Mouse (Mus musculus) intestine, embryonic 15.5 days (tissue): ENCODE data around the gene Lcmt1. TPM values are rescaled to one million over a fixed set of nuclear protein-coding genes. Genes with fewer than 3 reads are reported as not detected.

ENCODE experiments used
- ATAC-seq: fragments of 200-750 bp; cut with Nextera tagmentation; 2 replicates; pipeline ENCODE4 v1.8.0; 2017; ENCODE audit warnings: moderate TSS enrichment, moderate library complexity
- H3K27ac ChIP-seq: fragments of 300-500 bp; sonication (generic); 2 replicates; pipeline ENCODE4 v1.5.1; 2015; ENCODE audit warnings: mild to moderate bottlenecking, inconsistent platforms
- H3K27me3 ChIP-seq: fragments of 300-500 bp; sonication (generic); replicated peaks from 2 replicates; pipeline ENCODE4 v1.6.1; 2015; ENCODE audit warnings: inconsistent platforms
- H3K36me3 ChIP-seq: fragments of 300-500 bp; sonication (generic); 2 replicates; pipeline ENCODE4 v1.6.1; 2015; ENCODE audit warnings: inconsistent platforms
- H3K4me1 ChIP-seq: fragments of 300-500 bp; sonication (generic); replicated peaks from 2 replicates; pipeline ENCODE4 v1.6.1; 2015; ENCODE audit warnings: inconsistent platforms
- H3K4me2 ChIP-seq: fragments of 300-500 bp; sonication (generic); replicated peaks from 2 replicates; pipeline ENCODE4 v1.6.1; 2015; ENCODE audit warnings: mild to moderate bottlenecking, inconsistent platforms
- H3K4me3 ChIP-seq: fragments of 300-500 bp; sonication (generic); replicated peaks from 2 replicates; pipeline ENCODE4 v1.5.1; 2015; ENCODE audit warnings: inconsistent platforms
- H3K9ac ChIP-seq: fragments of 300-500 bp; sonication (generic); 2 replicates; pipeline ENCODE4 v1.6.1; 2015; ENCODE audit warnings: inconsistent platforms
- H3K9me3 ChIP-seq: fragments of 300-500 bp; sonication (generic); 2 replicates; pipeline ENCODE4 v1.6.1; 2016; ENCODE audit warnings: inconsistent platforms
- WGBS: fragments of 180-500 bp; shearing (Covaris S2); methylation state at CpG from one replicate; pipeline ENCODE4 v1.1.7; 2015; 5-methylcytosine and 5-hydroxymethylcytosine counted together
- polyA plus RNA-seq: library from polyadenylated mRNA; unstranded; fragments of >200 nt; fragmentation: Nextera tagmentation; extraction: Ambion mirVana; gene quantifications from 2 replicates; pipeline ENCODE4 v1.2.1, GENCODE M21; 2015

Gene Lcmt1
- polyA plus RNA-seq, 1 experiment from 2014 or later, result 42.9 TPM

DNA sequence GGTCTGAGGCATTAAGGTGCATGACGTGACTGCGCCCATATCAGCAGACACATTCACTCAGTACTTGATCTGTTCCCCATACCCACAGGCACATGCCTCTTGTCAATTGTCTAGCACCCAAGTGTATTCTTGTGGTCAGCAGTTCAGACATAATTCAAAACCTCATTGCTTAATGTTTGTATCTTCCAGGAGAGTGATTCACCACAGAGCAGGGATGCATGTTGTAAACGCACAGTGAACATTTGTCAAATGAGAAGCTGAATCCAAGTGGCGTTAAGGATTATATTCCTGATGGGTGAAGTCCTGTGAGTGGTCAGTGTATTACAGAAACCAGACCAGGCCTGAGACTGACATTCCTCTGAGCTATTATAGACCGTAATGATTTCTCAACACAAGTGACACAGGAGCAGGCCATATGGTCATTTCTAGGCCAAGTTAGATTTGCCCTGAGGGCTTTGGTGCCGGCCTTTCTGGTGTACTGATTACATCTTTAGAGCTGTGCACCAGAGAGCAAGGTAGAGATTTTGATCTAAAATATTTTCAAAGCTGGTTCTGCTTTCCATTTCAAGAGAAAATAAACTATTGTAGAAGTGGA is 20.2 kb downstream of the Lcmt1 start:
- no peaks in the 10 kb centered on the region for H3K9me3 ChIP-seq
- H3K4me1 ChIP-seq, result 0 out of 2 replicates have a peak, but pooled peaks cover 5% of the 10 kb centered on the region
- H3K27ac ChIP-seq, result no peak overlapping the region
- ATAC-seq, result no peak
- H3K4me2 ChIP-seq, result no peak overlapping the region
- no peaks in the 10 kb centered on the region for H3K36me3 ChIP-seq
- no peaks in the 10 kb centered on the region for H3K27me3 ChIP-seq
- no peak overlapping the region for H3K4me3 ChIP-seq
- no peak overlapping the region for H3K9ac ChIP-seq
- 67% methylated on average over 6 of the region's 6 CpGs for WGBS

DNA sequence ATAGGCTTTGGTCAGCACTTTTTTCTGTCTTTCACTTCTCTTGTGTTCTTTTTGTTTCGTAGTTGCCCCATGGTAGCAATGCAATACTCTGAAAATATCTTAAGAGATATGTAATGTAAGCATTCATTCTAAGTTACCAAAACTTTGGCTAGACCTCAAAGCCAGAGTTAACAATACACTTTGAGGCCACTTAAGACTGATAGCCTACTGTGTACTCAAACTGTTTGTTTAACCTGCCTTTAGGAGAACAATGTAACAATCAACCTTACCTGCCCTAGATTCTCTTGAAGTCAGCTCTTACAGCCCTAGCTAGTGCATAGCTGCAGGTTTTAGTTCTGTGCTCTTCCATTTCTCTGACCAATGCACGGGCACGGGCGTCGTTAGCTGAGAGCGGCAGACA is 24.7 kb downstream of the Lcmt1 start:
- Histone ChIP-seq H3K27ac (peak overlapping the region; percentile 9; the same call in 1 of the 2 replicates), H3K9ac (no peak overlapping the region), H3K9me3 (no peaks in the 10 kb centered on the region), H3K4me3 (no peak overlapping the region), H3K4me1 (0 out of 2 replicates have a peak, but pooled peaks cover 5% of the 10 kb centered on the region), H3K4me2 (no peak overlapping the region), H3K36me3 (no peaks in the 10 kb centered on the region), H3K27me3 (no peaks in the 10 kb centered on the region)
- 67% methylated on average over 6 of the region's 6 CpGs for WGBS
- ATAC-seq, result peak; percentile 9; the same call in 1 of the 2 replicates

DNA sequence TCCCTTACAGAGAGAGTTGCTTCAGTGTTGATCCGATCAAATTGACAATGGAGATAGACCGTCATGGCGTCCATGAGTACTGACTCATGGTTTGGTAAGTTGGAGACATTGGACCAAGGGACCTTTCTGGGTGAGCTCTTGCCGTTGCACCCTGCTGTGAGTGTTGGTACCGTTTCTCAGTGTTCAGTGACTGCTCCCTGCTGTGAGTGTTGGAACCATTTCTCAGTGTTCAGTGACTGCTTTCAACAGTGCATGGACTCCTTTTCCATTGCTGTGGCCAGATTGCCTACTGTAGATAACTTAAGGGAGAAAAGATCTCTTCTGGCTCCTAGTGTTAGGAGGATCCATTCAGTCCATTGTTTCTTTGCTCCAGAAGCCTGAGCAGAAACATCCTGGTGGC is 27.3 kb downstream of the Lcmt1 start:
- ATAC-seq, result no peak
- Histone ChIP-seq H3K4me2 (no peak overlapping the region), H3K36me3 (no peaks in the 10 kb centered on the region), H3K4me1 (0 out of 2 replicates have a peak, but pooled peaks cover 5% of the 10 kb centered on the region), H3K27ac (no peak overlapping the region), H3K9ac (no peak overlapping the region), H3K4me3 (no peak overlapping the region), H3K9me3 (no peaks in the 10 kb centered on the region), H3K27me3 (no peaks in the 10 kb centered on the region)
- WGBS, result 93% methylated on average over 5 of the region's 5 CpGs

DNA sequence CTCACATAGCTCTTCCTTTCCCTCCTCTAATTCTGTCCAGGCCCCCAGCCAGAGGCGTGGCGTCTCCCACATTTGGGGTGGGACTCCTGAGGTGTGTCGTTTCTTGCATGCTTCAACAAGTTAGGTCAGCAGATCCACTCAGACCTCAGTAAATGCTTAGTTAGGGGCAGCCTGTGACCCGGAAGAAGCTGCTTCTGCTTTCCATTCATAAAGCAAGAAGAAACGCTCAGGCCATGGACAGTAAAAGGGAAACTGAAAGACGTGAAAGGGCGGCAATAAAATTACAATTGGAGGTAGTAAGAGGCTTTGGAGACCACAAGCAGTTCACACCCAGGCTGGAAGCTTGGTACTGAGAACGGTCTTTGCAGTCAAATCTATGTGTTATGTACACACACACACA is 27.8 kb downstream of the Lcmt1 start:
- Histone ChIP-seq H3K4me1 (0 out of 2 replicates have a peak, but pooled peaks cover 5% of the 10 kb centered on the region), H3K27ac (no peak overlapping the region), H3K9ac (no peak overlapping the region), H3K9me3 (no peaks in the 10 kb centered on the region), H3K27me3 (no peaks in the 10 kb centered on the region), H3K4me3 (no peak overlapping the region), H3K36me3 (no peaks in the 10 kb centered on the region), H3K4me2 (no peak overlapping the region)
- no peak for ATAC-seq
- 55% methylated on average over 8 of the region's 8 CpGs for WGBS

DNA sequence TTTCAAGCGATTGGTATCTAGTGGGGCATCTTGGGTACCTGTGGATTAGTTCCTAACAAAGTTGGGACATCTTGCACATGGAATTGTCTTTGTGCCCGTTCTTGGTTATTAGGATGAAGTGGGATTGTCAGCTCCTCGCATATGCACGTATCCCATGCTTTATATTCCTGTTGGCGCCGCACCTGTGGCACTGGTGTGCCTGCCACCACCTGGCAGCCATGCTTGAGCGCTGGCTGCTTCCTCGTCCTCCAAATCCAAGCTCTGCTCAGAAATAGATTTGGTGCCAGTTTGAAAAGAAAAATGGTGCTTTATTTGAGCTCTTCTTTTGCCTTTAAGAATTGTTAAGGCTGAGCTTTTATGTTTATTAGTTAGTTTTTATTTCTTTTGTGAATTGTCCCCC is 28.3 kb downstream of the Lcmt1 start:
- H3K36me3 ChIP-seq, result no peaks in the 10 kb centered on the region
- no peaks in the 10 kb centered on the region for H3K9me3 ChIP-seq
- H3K27ac ChIP-seq, result no peak overlapping the region
- H3K4me1 ChIP-seq, result 0 out of 2 replicates have a peak, but pooled peaks cover 5% of the 10 kb centered on the region
- H3K27me3 ChIP-seq, result no peaks in the 10 kb centered on the region
- 93% methylated on average over 8 of the region's 8 CpGs for WGBS
- H3K4me3 ChIP-seq, result no peak overlapping the region
- no peak overlapping the region for H3K9ac ChIP-seq
- H3K4me2 ChIP-seq, result no peak overlapping the region
- no peak for ATAC-seq

DNA sequence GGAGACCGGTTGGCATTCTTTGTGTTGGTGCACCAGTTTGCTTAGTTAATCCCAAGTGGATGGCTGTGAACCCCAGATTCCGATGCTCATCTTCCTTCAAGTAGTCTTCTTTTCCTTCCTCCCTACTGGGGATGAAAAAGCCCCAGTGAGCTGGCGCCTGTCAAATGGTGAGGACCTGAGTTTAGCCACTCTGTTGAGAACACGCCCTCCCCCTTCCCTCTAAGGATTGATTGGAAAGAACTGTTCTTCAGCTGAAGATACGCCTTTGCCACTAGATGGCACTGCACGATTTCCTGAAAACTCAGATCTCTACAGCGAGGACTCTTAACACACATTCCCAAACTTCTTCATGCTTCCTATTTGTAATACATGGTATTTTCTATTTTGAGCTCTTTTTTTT is 29.2 kb downstream of the Lcmt1 start:
- ATAC-seq, result peak; percentile 39
- H3K4me1 ChIP-seq, result 0 out of 2 replicates have a peak, but pooled peaks cover 3% of the 10 kb centered on the region
- WGBS, result 23% methylated on average over 7 of the region's 7 CpGs
- H3K9ac ChIP-seq, result no peak overlapping the region
- H3K9me3 ChIP-seq, result no peaks in the 10 kb centered on the region
- H3K27ac ChIP-seq, result no peak overlapping the region
- no peak overlapping the region for H3K4me2 ChIP-seq
- no peak overlapping the region for H3K4me3 ChIP-seq
- H3K27me3 ChIP-seq, result no peaks in the 10 kb centered on the region
- H3K36me3 ChIP-seq, result no peaks in the 10 kb centered on the region

DNA sequence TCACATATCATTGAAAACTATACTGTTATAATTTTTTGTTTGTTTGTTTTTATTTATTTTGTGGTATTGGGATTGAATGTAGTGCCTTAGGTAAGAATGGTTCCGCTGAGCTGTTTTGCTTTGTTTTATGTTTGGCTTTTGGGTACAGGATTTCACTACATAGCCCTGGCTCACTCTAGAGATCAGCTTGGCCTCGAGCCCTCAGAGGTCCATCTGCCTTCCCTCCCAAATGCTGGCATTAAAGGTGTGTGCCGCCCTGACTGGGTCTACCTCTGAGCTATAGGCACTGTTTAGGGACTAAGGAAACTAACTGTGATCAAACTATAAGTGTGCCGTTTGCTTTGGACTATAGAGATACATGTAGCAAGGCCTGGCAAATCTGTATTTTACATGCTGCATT is 29.7 kb downstream of the Lcmt1 start:
- H3K4me3 ChIP-seq, result no peak overlapping the region
- WGBS, result 81% methylated on average over 4 of the region's 4 CpGs
- H3K36me3 ChIP-seq, result no peaks in the 10 kb centered on the region
- H3K4me1 ChIP-seq, result 0 out of 2 replicates have a peak, but pooled peaks cover 3% of the 10 kb centered on the region
- no peaks in the 10 kb centered on the region for H3K9me3 ChIP-seq
- no peaks in the 10 kb centered on the region for H3K27me3 ChIP-seq
- no peak for ATAC-seq
- no peak overlapping the region for H3K27ac ChIP-seq
- H3K4me2 ChIP-seq, result no peak overlapping the region
- H3K9ac ChIP-seq, result no peak overlapping the region

DNA sequence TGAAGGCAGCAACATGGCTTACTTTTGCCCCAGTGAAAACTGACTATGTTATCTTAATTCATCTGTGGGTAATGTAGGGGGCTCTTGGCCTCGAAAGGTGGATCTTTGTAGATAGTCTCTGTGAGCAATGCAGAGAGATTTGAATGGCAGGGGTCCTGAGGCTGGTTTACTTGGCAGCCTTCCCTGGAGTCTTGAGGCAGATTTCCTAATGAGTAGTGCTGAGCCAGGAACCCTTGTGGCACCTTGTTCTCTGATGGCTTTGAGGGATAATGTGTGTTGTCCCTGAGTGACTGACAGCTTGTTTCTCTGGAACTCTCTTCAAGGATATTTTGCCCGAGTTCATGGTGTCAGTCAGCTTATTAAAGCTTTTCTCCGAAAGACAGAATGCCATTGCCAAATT is 31.5 kb downstream of the Lcmt1 start:
- H3K4me3 ChIP-seq, result no peak overlapping the region
- no peak for ATAC-seq
- H3K27me3 ChIP-seq, result no peaks in the 10 kb centered on the region
- no peaks in the 10 kb centered on the region for H3K4me1 ChIP-seq
- H3K27ac ChIP-seq, result no peak overlapping the region
- no peaks in the 10 kb centered on the region for H3K9me3 ChIP-seq
- H3K4me2 ChIP-seq, result no peak overlapping the region
- no peaks in the 10 kb centered on the region for H3K36me3 ChIP-seq
- 85% methylated on average over 3 of the region's 3 CpGs for WGBS
- no peak overlapping the region for H3K9ac ChIP-seq

DNA sequence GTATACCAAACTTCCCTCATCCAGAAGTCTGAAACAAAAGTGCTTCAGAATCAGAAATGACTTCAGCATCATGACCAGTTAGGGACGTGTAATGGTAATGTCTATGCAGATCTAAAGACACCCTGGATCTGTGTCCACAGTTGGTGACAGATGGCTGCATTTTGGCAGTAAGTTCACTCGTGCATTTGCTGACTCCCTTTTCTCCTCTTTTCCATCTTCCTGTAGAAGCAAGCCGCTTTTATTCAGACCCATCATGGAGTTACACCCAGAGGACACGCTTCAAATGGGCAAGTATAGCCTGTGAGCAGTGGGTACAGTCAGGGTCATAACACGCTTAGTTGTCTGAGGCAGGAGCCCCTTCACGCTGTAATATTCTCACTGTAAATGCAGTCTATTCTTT is 34.6 kb downstream of the Lcmt1 start:
- Histone ChIP-seq H3K27me3 (no peaks in the 10 kb centered on the region), H3K36me3 (no peaks in the 10 kb centered on the region), H3K9me3 (no peaks in the 10 kb centered on the region), H3K4me2 (no peak overlapping the region), H3K27ac (no peak overlapping the region), H3K9ac (no peak overlapping the region), H3K4me1 (no peaks in the 10 kb centered on the region), H3K4me3 (no peak overlapping the region)
- no peak for ATAC-seq
- 91% methylated on average over 6 of the region's 6 CpGs for WGBS

DNA sequence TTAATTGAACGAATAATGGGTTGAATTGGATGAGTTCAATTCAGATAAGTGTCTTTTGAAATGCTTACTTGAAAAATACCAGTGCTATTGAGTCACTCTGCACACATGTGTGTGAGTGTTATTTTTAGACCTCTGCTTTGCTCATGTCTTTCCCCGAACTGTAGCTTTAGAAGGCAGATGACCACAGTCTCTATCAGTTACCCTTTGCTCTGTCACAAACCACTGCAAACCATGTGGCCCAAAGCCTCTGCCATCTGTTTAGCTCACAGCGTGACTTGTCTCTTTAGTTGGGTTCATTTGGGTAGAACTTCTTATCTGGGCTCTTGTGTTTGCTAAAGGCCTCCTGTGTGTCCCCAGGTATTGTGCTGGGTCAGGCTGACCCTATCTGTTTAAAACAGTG is 36.0 kb downstream of the Lcmt1 start:
- H3K36me3 ChIP-seq, result no peaks in the 10 kb centered on the region
- H3K27ac ChIP-seq, result no peak overlapping the region
- no peaks in the 10 kb centered on the region for H3K27me3 ChIP-seq
- H3K4me2 ChIP-seq, result no peak overlapping the region
- H3K9ac ChIP-seq, result no peak overlapping the region
- 66% methylated on average over 3 of the region's 3 CpGs for WGBS
- no peak for ATAC-seq
- H3K4me1 ChIP-seq, result no peaks in the 10 kb centered on the region
- H3K9me3 ChIP-seq, result no peaks in the 10 kb centered on the region
- H3K4me3 ChIP-seq, result no peak overlapping the region

DNA sequence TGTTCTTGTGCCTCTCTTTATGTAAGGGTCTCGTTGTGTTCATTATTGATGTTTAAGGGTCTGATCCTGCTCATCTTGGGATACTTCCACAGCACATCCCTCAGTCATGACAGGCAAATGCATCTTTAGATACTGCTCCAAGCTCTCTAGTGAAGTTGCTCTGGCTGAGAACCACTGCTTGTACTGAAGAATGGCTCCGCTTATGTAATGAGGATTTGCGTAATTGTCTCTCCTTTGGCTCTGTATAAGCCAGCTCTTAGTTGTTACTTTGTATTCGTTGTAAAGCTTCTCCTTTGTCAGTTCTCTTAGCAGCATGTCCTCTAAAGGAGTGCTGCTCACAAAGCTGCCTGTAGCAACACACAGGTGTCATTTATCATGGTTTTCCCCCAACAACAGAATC is 37.4 kb downstream of the Lcmt1 start:
- no peak overlapping the region for H3K4me2 ChIP-seq
- H3K27ac ChIP-seq, result no peak overlapping the region
- no peaks in the 10 kb centered on the region for H3K9me3 ChIP-seq
- 83% methylated on average over 4 of the region's 4 CpGs for WGBS
- H3K4me1 ChIP-seq, result no peaks in the 10 kb centered on the region
- H3K27me3 ChIP-seq, result no peaks in the 10 kb centered on the region
- no peak for ATAC-seq
- no peak overlapping the region for H3K4me3 ChIP-seq
- no peaks in the 10 kb centered on the region for H3K36me3 ChIP-seq
- H3K9ac ChIP-seq, result no peak overlapping the region

DNA sequence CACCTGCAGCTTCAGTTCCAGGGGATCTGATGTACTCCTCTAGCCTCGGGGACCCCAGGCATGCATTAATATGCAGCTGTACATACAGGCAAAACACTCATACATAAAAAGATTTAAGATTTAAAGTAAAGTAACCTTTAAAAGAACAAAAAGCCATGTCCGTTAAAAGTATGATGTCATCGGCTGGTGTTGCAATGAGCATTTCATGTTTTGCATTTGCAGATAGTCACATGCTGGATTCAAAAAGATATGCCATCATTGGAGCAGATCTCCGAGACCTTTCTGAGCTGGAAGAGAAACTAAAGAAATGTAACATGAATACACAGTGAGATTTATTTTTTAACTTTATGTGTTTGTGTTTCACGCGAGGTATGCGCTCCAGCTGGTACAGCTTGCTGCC is 40.9 kb downstream of the Lcmt1 start:
- Histone ChIP-seq H3K4me1 (no peaks in the 10 kb centered on the region), H3K4me2 (no peak overlapping the region), H3K27ac (no peak overlapping the region), H3K9ac (no peak overlapping the region), H3K36me3 (no peaks in the 10 kb centered on the region), H3K9me3 (no peaks in the 10 kb centered on the region), H3K27me3 (no peaks in the 10 kb centered on the region), H3K4me3 (no peak overlapping the region)
- no peak for ATAC-seq
- WGBS, result 88% methylated on average over 7 of the region's 7 CpGs

DNA sequence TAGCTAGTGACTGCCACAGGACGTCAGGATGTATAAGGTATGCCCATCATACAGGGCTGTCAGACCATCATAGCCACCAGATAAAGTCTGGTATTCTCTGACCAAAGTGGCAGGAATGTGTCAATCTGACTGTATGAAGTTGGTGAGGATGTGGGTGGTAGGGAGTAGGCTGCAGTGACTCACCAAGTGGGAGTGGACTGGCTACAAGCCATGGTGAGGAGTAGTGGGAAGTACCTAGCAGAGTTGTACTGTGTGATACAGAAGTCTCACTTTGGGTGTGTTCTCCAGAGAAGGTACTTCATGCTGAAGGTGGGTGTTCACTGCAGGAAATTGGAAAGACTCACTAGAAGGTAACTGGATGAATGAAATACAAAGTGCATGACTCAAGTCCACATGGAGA is 41.5 kb downstream of the Lcmt1 start:
- Histone ChIP-seq H3K4me1 (no peaks in the 10 kb centered on the region), H3K4me3 (no peak overlapping the region), H3K4me2 (no peak overlapping the region), H3K27me3 (no peaks in the 10 kb centered on the region), H3K27ac (no peak overlapping the region), H3K36me3 (no peaks in the 10 kb centered on the region), H3K9ac (no peak overlapping the region), H3K9me3 (no peaks in the 10 kb centered on the region)
- 88% methylated on average over 1 of the region's 1 CpGs for WGBS
- 0 out of 2 replicates have a peak, but pooled peaks have one; percentile 58 for ATAC-seq
